Mouse (Mus musculus): ENCODE measurements around the gene Olfr118. TPM values are rescaled to one million over a fixed set of nuclear protein-coding genes. Genes with fewer than 3 reads are reported as not detected.

The Olfr118 gene
- not detected for polyA plus RNA-seq (2017; shearing (Covaris generic))

GRCm38 (mm10) chr17:37666688-37667087 lies at the start of gene Olfr118:
Gene Olfr118, plus strand, starts transcription at chr17:37666988.

GRCm38 (mm10) chr17:37627009-37627408 lies 39.8 kb upstream of the Olfr118 start, which contains the start of the genes Olfr115 and Olfr116:
Gene Olfr115, minus strand, starts transcription at chr17:37627109.
Gene Olfr116, minus strand, starts transcription at chr17:37627199.

GRCm38 (mm10) chr17:37663682-37664081 lies 3.1 kb upstream of the Olfr118 start, which contains the start of gene Olfr117:
Gene Olfr117, minus strand, starts transcription at chr17:37663782.

GRCm38 (mm10) chr17:37696264-37696663 lies 29.5 kb downstream of the Olfr118 start, which contains the start of gene Olfr119:
Gene Olfr119, plus strand, starts transcription at chr17:37696564.

DNA sequence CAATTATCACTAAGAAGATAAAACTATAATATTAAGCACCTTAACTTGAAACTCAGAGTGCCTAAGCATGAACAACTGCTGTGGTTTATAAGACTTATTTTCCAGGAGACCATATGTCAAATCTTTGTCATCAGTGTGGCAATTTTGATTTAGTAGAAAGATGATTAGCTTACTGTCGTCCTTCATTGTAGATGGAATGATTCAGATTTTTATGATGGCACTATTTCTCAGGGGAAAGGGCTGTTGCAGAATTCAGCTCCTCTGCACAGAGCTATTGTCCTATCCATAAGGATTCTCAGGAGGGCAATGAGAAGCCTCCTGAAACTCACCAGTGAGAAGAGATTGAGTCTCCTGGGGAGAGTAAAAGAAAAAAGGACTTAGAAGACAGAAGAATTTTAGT lies 54.7 kb downstream of the Olfr118 start, which contains the start of gene Olfr120:
TSS of gene Olfr120 (plus strand) at position 301 of the 400 bp plus-strand sequence.

Other genes with a start within 250 kb of the Olfr118 start
- not detected for gene Olfr108, start 221.5 kb upstream of the Olfr118 start, polyA plus RNA-seq (2017; shearing (Covaris generic))
- gene Olfr109, start 208.1 kb upstream of the Olfr118 start, polyA plus RNA-seq (2017; shearing (Covaris generic)), result 0.10 TPM
- not detected for gene H2-M2, start 183.4 kb upstream of the Olfr118 start, polyA plus RNA-seq (2017; shearing (Covaris generic))
- gene Olfr110, start 174.5 kb upstream of the Olfr118 start, polyA plus RNA-seq (2017; shearing (Covaris generic)), result not detected
- not detected for gene Olfr111, start 159.0 kb upstream of the Olfr118 start, polyA plus RNA-seq (2017; shearing (Covaris generic))
- gene Olfr112, start 97.5 kb upstream of the Olfr118 start, polyA plus RNA-seq (2017; shearing (Covaris generic)), result not detected
- gene Olfr113, start 89.3 kb upstream of the Olfr118 start, polyA plus RNA-seq (2017; shearing (Covaris generic)), result not detected
- not detected for gene Olfr114, start 74.2 kb upstream of the Olfr118 start, polyA plus RNA-seq (2017; shearing (Covaris generic))
- gene Olfr115, start 39.9 kb upstream of the Olfr118 start, polyA plus RNA-seq (2017; shearing (Covaris generic)), result not detected
- gene Olfr116, start 39.8 kb upstream of the Olfr118 start, polyA plus RNA-seq (2017; shearing (Covaris generic)), result not detected
- gene Olfr117, start 3.2 kb upstream of the Olfr118 start, polyA plus RNA-seq (2017; shearing (Covaris generic)), result 0.15 TPM
- not detected for gene Olfr119, start 29.6 kb downstream of the Olfr118 start, polyA plus RNA-seq (2017; shearing (Covaris generic))
- not detected for gene Olfr120, start 54.8 kb downstream of the Olfr118 start, polyA plus RNA-seq (2017; shearing (Covaris generic))
- not detected for gene Olfr121, start 81.9 kb downstream of the Olfr118 start, polyA plus RNA-seq (2017; shearing (Covaris generic))
- not detected for gene Olfr122, start 101.6 kb downstream of the Olfr118 start, polyA plus RNA-seq (2017; shearing (Covaris generic))
- gene Olfr123, start 126.5 kb downstream of the Olfr118 start, polyA plus RNA-seq (2017; shearing (Covaris generic)), result not detected
- not detected for gene Olfr124, start 132.9 kb downstream of the Olfr118 start, polyA plus RNA-seq (2017; shearing (Covaris generic))
- gene Olfr125, start 166.0 kb downstream of the Olfr118 start, polyA plus RNA-seq (2017; shearing (Covaris generic)), result not detected
- not detected for gene Olfr126, start 180.5 kb downstream of the Olfr118 start, polyA plus RNA-seq (2017; shearing (Covaris generic))
- gene Olfr127, start 233.4 kb downstream of the Olfr118 start, polyA plus RNA-seq (2017; shearing (Covaris generic)), result not detected